Comparison of ENCODE assay signal across 8 mouse cellular contexts in the genomic region with DNA sequence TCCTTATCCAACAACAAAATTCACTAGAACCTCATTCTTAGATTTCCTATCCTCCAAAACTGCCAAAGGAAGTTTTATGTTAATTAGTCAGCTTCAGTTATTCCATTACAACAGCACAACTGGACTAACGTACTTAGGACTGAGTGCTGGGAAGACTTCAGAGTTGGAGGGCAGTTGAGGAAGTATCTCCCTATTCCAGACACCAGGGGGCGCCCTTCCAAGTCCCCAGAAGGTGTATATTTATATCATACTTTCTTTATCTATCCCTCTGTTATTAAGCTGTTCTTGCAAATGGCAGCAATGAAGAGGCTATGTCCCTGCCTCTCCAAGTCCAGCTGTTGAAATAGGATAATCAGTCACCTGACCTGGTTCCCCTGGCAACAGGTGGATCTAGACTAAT.
DNase-seq lines count a peak whose midpoint lies in the region; ATAC-seq and TF ChIP-seq lines count a peak whose summit lies in the region.
"Had no signal": no experiment of that assay in that cellular context is flagged by ENCODE, and none has a peak within 500 bp of the region (broad histone marks: within the 10 kb centered on the region; RNA-seq: fewer than 3 reads in every experiment).

No protein-coding gene starts in this region.

- no peak overlapping the region for H3K4me2 ChIP-seq in liver, embryonic 12.5 days
- H3K4me2 ChIP-seq: embryonic facial prominence, embryonic 13.5 days had no signal

- H3K4me1 ChIP-seq in liver, adult 2 months (ENCODE audit: control insufficient read depth, insufficient read depth, low read length): no peaks in the 10 kb centered on the region
- H3K4me1 ChIP-seq in liver, embryonic 12.5 days: no peaks in the 10 kb centered on the region
- H3K4me1 ChIP-seq: embryonic facial prominence, embryonic 13.5 days had no signal

- H3K36me3 ChIP-seq in liver, adult 2 months (ENCODE audit: control insufficient read depth, insufficient read depth, low read length): no peaks in the 10 kb centered on the region
- no peaks in the 10 kb centered on the region for H3K36me3 ChIP-seq in liver, embryonic 12.5 days
- H3K36me3 ChIP-seq: embryonic facial prominence, embryonic 13.5 days had no signal

- H3K27ac ChIP-seq in liver, adult 2 months (replicated peaks; ENCODE audit: insufficient read depth, low read depth, low read length): no peak overlapping the region
- no peak overlapping the region for H3K27ac ChIP-seq in liver, embryonic 12.5 days
- H3K27ac ChIP-seq: embryonic facial prominence, embryonic 13.5 days had no signal

- H3K4me3 ChIP-seq in liver, adult 2 months (ENCODE audit: insufficient read depth, low read depth, low read length): no peak overlapping the region
- H3K4me3 ChIP-seq in liver, embryonic 12.5 days: no peak overlapping the region
- H3K4me3 ChIP-seq: embryonic facial prominence, embryonic 13.5 days had no signal

- H3K79me2 ChIP-seq in liver, adult 2 months (ENCODE audit: control insufficient read depth, insufficient read depth, low read length): no peaks in the 10 kb centered on the region

- ATAC-seq in liver, embryonic 12.5 days: no peak
- peak; percentile 78 for ATAC-seq in granulocyte monocyte progenitor cell, adult 5-6 weeks (replicated peaks; ENCODE audit: poor library complexity, severe bottlenecking)
- no peak for ATAC-seq in erythroblast, adult 5-6 weeks (replicated peaks; ENCODE audit: low FRiP score, poor library complexity, severe bottlenecking)

- TF ChIP-seq POLR2A in liver, adult 2 months (IDR thresholded peaks at IDR 0.05; ENCODE audit: extremely low read depth, insufficient read depth, low read length): no peak

- no peaks in the 10 kb centered on the region for H3K27me3 ChIP-seq in liver, adult 2 months (ENCODE audit: control insufficient read depth, insufficient read depth, low read length)
- H3K27me3 ChIP-seq in liver, embryonic 12.5 days (replicated peaks): no peaks in the 10 kb centered on the region
- H3K27me3 ChIP-seq: embryonic facial prominence, embryonic 13.5 days had no signal

- peak; percentile 10 for DNase-seq in liver, adult 2 months (ENCODE audit: extremely low read depth, low read depth, low spot score)
- DNase-seq in adrenal gland, postnatal 10 days: peak; percentile 46
- peak; percentile 8 for DNase-seq in retina, postnatal 1 day
- DNase-seq in ovary, postnatal 10 days (ENCODE audit: low spot score): no peak

- TF ChIP-seq CTCF in liver, adult 2 months (IDR thresholded peaks at IDR 0.05; ENCODE audit: low read depth, low read length): peak; percentile 46; the same call in 1 of the 2 replicates

- H3K9ac ChIP-seq in liver, adult 2 months (ENCODE audit: low read depth, low read length): no peak overlapping the region
- H3K9ac ChIP-seq in liver, embryonic 12.5 days: no peak overlapping the region
- H3K9ac ChIP-seq: embryonic facial prominence, embryonic 13.5 days had no signal

- WGBS in liver, adult 2 months: 26% methylated on average over 2 of the region's 2 CpGs
- 20% methylated on average over 2 of the region's 2 CpGs for WGBS in liver, embryonic 12.5 days (ENCODE audit: insufficient replicate concordance)

- no peaks in the 10 kb centered on the region for H3K9me3 ChIP-seq in liver, embryonic 12.5 days (replicated peaks)
- H3K9me3 ChIP-seq: embryonic facial prominence, embryonic 13.5 days had no signal
